Mouse (Mus musculus): ENCODE data around the gene Prkar1b. TPM values are rescaled to one million over a fixed set of nuclear protein-coding genes. Genes with fewer than 3 reads are reported as not detected.
A peak's percentile ranks its signal among the peaks of the same experiment; 100 is the strongest.

The Prkar1b gene
- polyA plus RNA-seq, 1 experiment from 2014 or later = 93.8 TPM

- WGBS = 36% methylated on average over 18 of the region's 18 CpGs
- Histone ChIP-seq H3K36me3 (ENCODE audit: control insufficient read depth, insufficient read depth, low read length) (no peaks in the 10 kb centered on the region), H3K4me1 (ENCODE audit: control insufficient read depth, insufficient read depth, low read length) (no peaks in the 10 kb centered on the region; the same call in 1 of the 2 replicates), H3K4me3 (ENCODE audit: low read depth, low read length) (no peak overlapping the region), H3K27me3 (replicated peaks; ENCODE audit: control insufficient read depth, insufficient read depth, low read length) (no peaks in the 10 kb centered on the region), H3K27ac (ENCODE audit: low read depth, low read length) (no peak overlapping the region; the same call in 1 of the 2 replicates), H3K9ac (ENCODE audit: low read length) (0 out of 2 replicates have a peak overlapping the region, but pooled peaks have one; percentile 5), H3K9me3 (replicated peaks; ENCODE audit: control insufficient read depth, low read length) (no peaks in the 10 kb centered on the region), H3K4me2 (ENCODE audit: low read length) (no peak overlapping the region)
- DNase-seq (ENCODE audit: low spot score) = peak; percentile 55
- no peak for ATAC-seq
Measured at GRCm38 (mm10) chr5:139051276-139051675, 98.5 kb downstream of the Prkar1b start.

GRCm38 (mm10) chr5:139049367-139049766 is 100.4 kb downstream of the Prkar1b start:
- Histone ChIP-seq H3K4me3 (ENCODE audit: low read depth, low read length) (no peak overlapping the region), H3K4me1 (ENCODE audit: control insufficient read depth, insufficient read depth, low read length) (no peaks in the 10 kb centered on the region; the same call in 1 of the 2 replicates), H3K36me3 (ENCODE audit: control insufficient read depth, insufficient read depth, low read length) (no peaks in the 10 kb centered on the region), H3K4me2 (ENCODE audit: low read length) (no peak overlapping the region), H3K9ac (ENCODE audit: low read length) (no peak overlapping the region), H3K27ac (ENCODE audit: low read depth, low read length) (no peak overlapping the region), H3K27me3 (replicated peaks; ENCODE audit: control insufficient read depth, insufficient read depth, low read length) (no peaks in the 10 kb centered on the region), H3K9me3 (replicated peaks; ENCODE audit: control insufficient read depth, low read length) (no peaks in the 10 kb centered on the region)
- WGBS = 81% methylated on average over 7 of the region's 7 CpGs
- ATAC-seq (no peak), DNase-seq (ENCODE audit: low spot score) (no peak)

DNA sequence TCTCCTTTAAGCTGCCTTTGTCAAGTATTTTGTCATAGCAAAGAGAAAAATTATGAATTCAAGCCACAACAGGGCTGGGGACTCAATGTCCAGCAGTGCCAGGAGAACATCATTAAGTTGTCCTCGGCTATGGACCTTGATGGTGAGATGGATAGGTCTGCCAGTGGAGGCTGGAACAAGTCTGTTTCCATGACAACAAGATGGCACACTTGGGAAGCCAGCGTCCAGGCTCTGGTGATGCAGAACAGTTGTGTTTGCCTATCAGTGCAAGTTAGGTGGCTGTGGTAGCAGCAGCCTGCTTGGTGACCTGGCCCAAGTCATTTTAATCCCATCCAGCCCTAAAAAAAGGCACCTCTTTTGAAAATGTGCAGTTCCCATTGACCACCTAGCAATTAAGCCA is 102.6 kb downstream of the Prkar1b start:
- Histone ChIP-seq H3K9me3 (replicated peaks; ENCODE audit: control insufficient read depth, low read length) (no peaks in the 10 kb centered on the region), H3K27ac (ENCODE audit: low read depth, low read length) (no peak overlapping the region), H3K27me3 (replicated peaks; ENCODE audit: control insufficient read depth, insufficient read depth, low read length) (no peaks in the 10 kb centered on the region), H3K4me3 (ENCODE audit: low read depth, low read length) (no peak overlapping the region), H3K36me3 (ENCODE audit: control insufficient read depth, insufficient read depth, low read length) (no peaks in the 10 kb centered on the region), H3K4me2 (ENCODE audit: low read length) (no peak overlapping the region), H3K4me1 (ENCODE audit: control insufficient read depth, insufficient read depth, low read length) (no peaks in the 10 kb centered on the region; the same call in 1 of the 2 replicates), H3K9ac (ENCODE audit: low read length) (no peak overlapping the region)
- WGBS = 50% methylated on average over 2 of the region's 2 CpGs
- peak; percentile 44 for DNase-seq (ENCODE audit: low spot score)
- no peak for ATAC-seq

DNA sequence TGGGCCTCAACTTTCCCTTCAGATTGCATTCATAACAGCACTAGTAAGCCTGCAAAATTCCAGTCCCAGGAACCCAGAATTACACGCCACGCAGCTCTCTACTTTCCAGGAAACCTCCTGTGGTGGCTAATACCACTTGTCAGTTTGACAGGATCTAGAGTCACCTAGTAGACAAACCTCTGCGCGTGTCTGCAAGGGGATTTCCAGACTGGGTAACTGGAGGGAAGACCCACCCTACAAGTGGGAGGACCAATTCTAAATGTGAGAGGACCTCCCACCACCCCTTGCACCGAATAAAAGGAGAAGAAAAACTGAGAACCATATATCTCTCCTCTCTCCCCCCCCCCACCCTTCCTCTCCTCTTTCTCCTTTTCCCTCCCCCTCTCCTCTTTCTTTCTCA is 103.2 kb downstream of the Prkar1b start:
- no peak overlapping the region for H3K4me3 ChIP-seq (ENCODE audit: low read depth, low read length)
- no peaks in the 10 kb centered on the region for H3K27me3 ChIP-seq (replicated peaks; ENCODE audit: control insufficient read depth, insufficient read depth, low read length)
- H3K9ac ChIP-seq (ENCODE audit: low read length) = no peak overlapping the region
- H3K9me3 ChIP-seq (replicated peaks; ENCODE audit: control insufficient read depth, low read length) = no peaks in the 10 kb centered on the region
- H3K4me2 ChIP-seq (ENCODE audit: low read length) = no peak overlapping the region
- no peaks in the 10 kb centered on the region; the same call in 1 of the 2 replicates for H3K4me1 ChIP-seq (ENCODE audit: control insufficient read depth, insufficient read depth, low read length)
- 78% methylated on average over 5 of the region's 5 CpGs for WGBS
- no peak overlapping the region for H3K27ac ChIP-seq (ENCODE audit: low read depth, low read length)
- no peak for DNase-seq (ENCODE audit: low spot score)
- H3K36me3 ChIP-seq (ENCODE audit: control insufficient read depth, insufficient read depth, low read length) = no peaks in the 10 kb centered on the region
- ATAC-seq = no peak

- H3K36me3 ChIP-seq (ENCODE audit: control insufficient read depth, insufficient read depth, low read length) = no peaks in the 10 kb centered on the region
- H3K9me3 ChIP-seq (replicated peaks; ENCODE audit: control insufficient read depth, low read length) = no peaks in the 10 kb centered on the region
- no peak for DNase-seq (ENCODE audit: low spot score)
- no peak overlapping the region for H3K27ac ChIP-seq (ENCODE audit: low read depth, low read length)
- H3K4me1 ChIP-seq (ENCODE audit: control insufficient read depth, insufficient read depth, low read length) = no peaks in the 10 kb centered on the region
- ATAC-seq = no peak
- H3K9ac ChIP-seq (ENCODE audit: low read length) = no peak overlapping the region
- no peak overlapping the region for H3K4me2 ChIP-seq (ENCODE audit: low read length)
- 87% methylated on average over 4 of the region's 4 CpGs for WGBS
- no peaks in the 10 kb centered on the region for H3K27me3 ChIP-seq (replicated peaks; ENCODE audit: control insufficient read depth, insufficient read depth, low read length)
- no peak overlapping the region for H3K4me3 ChIP-seq (ENCODE audit: low read depth, low read length)
Measured at GRCm38 (mm10) chr5:139043546-139043945, 106.3 kb downstream of the Prkar1b start.

DNA sequence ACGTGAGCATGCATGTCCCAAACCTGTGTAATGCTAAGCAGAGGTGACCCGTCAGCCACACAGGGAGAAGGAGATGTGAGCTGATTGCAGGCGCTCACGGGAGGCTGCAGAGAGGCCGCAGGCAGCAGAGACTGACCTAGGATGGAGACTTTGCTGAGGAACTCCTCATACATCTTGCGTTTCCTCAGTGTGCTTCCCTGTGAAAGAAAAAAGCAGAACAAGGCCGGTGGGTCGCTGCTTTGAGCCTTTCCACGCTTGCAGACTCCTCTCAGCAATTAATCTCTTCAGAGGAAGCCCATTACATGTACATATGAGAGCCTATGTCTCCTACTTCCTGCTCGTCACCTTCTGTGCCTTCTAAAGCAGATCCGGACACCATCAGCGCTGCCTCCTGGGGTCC is 107.5 kb downstream of the Prkar1b start:
- Histone ChIP-seq H3K4me1 (ENCODE audit: control insufficient read depth, insufficient read depth, low read length) (no peaks in the 10 kb centered on the region), H3K36me3 (ENCODE audit: control insufficient read depth, insufficient read depth, low read length) (no peaks in the 10 kb centered on the region), H3K4me2 (ENCODE audit: low read length) (no peak overlapping the region), H3K27me3 (replicated peaks; ENCODE audit: control insufficient read depth, insufficient read depth, low read length) (no peaks in the 10 kb centered on the region), H3K9me3 (replicated peaks; ENCODE audit: control insufficient read depth, low read length) (no peaks in the 10 kb centered on the region), H3K4me3 (ENCODE audit: low read depth, low read length) (no peak overlapping the region), H3K9ac (ENCODE audit: low read length) (no peak overlapping the region), H3K27ac (ENCODE audit: low read depth, low read length) (no peak overlapping the region)
- DNase-seq (ENCODE audit: low spot score) (no peak), ATAC-seq (no peak)
- 86% methylated on average over 12 of the region's 12 CpGs for WGBS

DNA sequence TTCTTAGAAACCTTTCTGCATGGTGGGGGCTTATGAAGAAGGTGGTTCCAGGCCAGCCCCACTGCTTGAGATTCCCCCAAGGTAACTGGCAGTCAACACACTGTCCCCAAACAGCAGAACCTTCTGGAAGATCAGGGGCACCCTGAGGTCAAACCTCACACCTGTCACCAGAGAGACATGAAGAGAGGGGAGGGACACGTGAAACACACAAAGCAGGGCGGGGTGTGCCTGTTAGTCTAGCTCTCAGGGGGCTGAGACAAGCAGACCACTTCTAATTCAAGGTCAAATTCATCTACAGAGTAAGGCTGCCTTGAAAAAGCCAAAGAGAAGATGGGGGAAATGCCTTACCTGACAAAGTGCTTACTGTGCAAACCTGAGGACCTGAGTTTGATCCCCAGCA is 114.6 kb downstream of the Prkar1b start:
- Histone ChIP-seq H3K9me3 (replicated peaks; ENCODE audit: control insufficient read depth, low read length) (no peaks in the 10 kb centered on the region), H3K36me3 (ENCODE audit: control insufficient read depth, insufficient read depth, low read length) (0 out of 2 replicates have a peak, but pooled peaks cover 6% of the 10 kb centered on the region), H3K9ac (ENCODE audit: low read length) (no peak overlapping the region), H3K4me1 (ENCODE audit: control insufficient read depth, insufficient read depth, low read length) (peaks cover 10% of the 10 kb centered on the region), H3K27ac (ENCODE audit: low read depth, low read length) (no peak overlapping the region), H3K4me2 (ENCODE audit: low read length) (no peak overlapping the region), H3K4me3 (ENCODE audit: low read depth, low read length) (no peak overlapping the region), H3K27me3 (replicated peaks; ENCODE audit: control insufficient read depth, insufficient read depth, low read length) (no peaks in the 10 kb centered on the region)
- no peak for ATAC-seq
- no peak for DNase-seq (ENCODE audit: low spot score)
- 81% methylated on average over 2 of the region's 2 CpGs for WGBS

GRCm38 (mm10) chr5:139034746-139035145 is 115.1 kb downstream of the Prkar1b start:
- WGBS = 42% methylated on average over 6 of the region's 6 CpGs
- no peaks in the 10 kb centered on the region for H3K9me3 ChIP-seq (replicated peaks; ENCODE audit: control insufficient read depth, low read length)
- peak; percentile 29 for DNase-seq (ENCODE audit: low spot score)
- ATAC-seq = no peak
- H3K36me3 ChIP-seq (ENCODE audit: control insufficient read depth, insufficient read depth, low read length) = 0 out of 2 replicates have a peak, but pooled peaks cover 6% of the 10 kb centered on the region
- H3K4me1 ChIP-seq (ENCODE audit: control insufficient read depth, insufficient read depth, low read length) = peaks cover 10% of the 10 kb centered on the region
- H3K4me2 ChIP-seq (ENCODE audit: low read length) = no peak overlapping the region
- H3K4me3 ChIP-seq (ENCODE audit: low read depth, low read length) = no peak overlapping the region
- H3K27ac ChIP-seq (ENCODE audit: low read depth, low read length) = no peak overlapping the region
- no peaks in the 10 kb centered on the region for H3K27me3 ChIP-seq (replicated peaks; ENCODE audit: control insufficient read depth, insufficient read depth, low read length)
- H3K9ac ChIP-seq (ENCODE audit: low read length) = no peak overlapping the region

DNA sequence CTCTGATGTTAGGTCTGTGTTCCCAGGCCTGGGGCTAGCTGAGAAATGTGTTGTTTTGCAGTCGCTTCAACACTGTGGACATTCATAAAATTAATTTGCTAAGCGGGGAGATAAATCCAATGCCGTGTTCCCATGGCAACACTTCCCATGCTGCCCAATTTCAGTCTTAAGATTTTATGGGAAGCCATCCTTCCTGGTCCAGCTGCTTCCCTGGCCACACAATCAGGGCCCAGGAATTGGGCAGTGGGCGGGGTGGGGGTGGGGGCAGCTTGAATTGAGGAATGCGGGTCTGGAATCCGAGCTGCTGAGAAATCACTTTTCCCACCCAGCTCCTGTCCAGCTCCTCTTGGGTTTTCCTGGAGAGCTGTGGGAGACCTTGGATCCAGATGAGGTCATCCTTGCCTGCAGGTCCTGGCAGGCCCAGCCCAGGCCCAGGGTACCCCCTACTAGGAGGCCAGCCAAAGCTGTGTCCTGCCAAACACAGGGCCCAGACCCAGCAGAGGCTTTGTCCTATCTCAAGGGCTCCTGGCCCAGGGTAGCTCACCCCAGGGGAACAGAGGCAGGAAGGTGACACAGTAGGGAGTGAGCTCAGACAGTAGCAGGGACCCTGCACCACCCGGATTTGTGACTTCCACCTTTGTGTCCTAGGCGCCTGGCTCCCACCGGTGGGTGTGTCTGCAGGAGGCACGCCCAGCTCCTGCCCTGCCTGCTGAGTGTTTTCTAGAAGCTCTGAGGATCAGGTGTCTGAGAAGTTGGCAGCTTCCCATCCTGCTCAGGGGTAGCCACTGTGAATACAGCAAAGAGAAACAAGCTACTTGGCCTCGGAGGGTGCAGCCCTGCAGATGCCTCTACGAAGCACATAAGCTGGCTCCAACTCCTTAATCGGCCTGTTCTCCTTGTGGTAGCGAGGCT is 116.1 kb downstream of the Prkar1b start:
- Histone ChIP-seq H3K9me3 (replicated peaks; ENCODE audit: control insufficient read depth, low read length) (no peaks in the 10 kb centered on the region), H3K4me3 (ENCODE audit: low read depth, low read length) (no peak overlapping the region), H3K36me3 (ENCODE audit: control insufficient read depth, insufficient read depth, low read length) (0 out of 2 replicates have a peak, but pooled peaks cover 6% of the 10 kb centered on the region), H3K27me3 (replicated peaks; ENCODE audit: control insufficient read depth, insufficient read depth, low read length) (no peaks in the 10 kb centered on the region), H3K4me2 (ENCODE audit: low read length) (no peak overlapping the region), H3K27ac (ENCODE audit: low read depth, low read length) (0 out of 2 replicates have a peak overlapping the region, but pooled peaks have one; percentile 21), H3K9ac (ENCODE audit: low read length) (no peak overlapping the region), H3K4me1 (ENCODE audit: control insufficient read depth, insufficient read depth, low read length) (peaks cover 10% of the 10 kb centered on the region)
- peak; percentile 34 for DNase-seq (ENCODE audit: low spot score)
- 0 out of 2 replicates have a peak, but pooled peaks have one; percentile 32 for ATAC-seq
- 34% methylated on average over 14 of the region's 14 CpGs for WGBS
